Mouse (Mus musculus): Measurements from ENCODE around the gene March11. TPM values are rescaled to one million over a fixed set of nuclear protein-coding genes. Genes with fewer than 3 reads are reported as not detected.

March11 gene
- total and polyA plus RNA-seq, 3 experiments = not detected

DNA sequence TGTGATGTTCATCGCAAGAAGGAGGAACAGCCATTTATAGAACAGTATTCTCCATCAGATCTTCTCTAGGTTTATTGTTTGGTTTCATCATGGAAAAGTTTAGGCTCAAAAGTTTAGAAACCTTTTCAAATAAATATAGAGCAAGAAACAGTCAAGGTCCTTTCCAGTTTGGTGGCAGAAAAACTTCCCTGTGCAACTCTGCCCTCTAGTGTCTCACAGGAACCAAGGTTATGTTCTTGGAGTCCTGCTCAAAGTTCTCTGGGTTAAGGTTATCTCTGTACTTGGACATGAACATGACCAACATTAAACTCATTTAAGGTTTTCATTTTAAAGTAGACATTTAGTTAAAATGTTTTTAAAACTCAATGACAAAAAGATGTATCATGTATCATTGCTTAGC, 18.3 kb downstream of the March11 start:
- no peak overlapping the region for H3K4me3 ChIP-seq (ENCODE audit: control insufficient read depth in 1 of 2, insufficient read depth in 1 of 2, low read depth in 2 of 2, low read length in 2 of 2)
- no peaks in the 10 kb centered on the region for H3K36me3 ChIP-seq (ENCODE audit: control insufficient read depth in 1 of 2, insufficient read depth in 2 of 2, low read length in 2 of 2)
- no peak overlapping the region for H3K27ac ChIP-seq (ENCODE audit: control insufficient read depth, low read depth, low read length)
- TF ChIP-seq RAD21 (IDR thresholded peaks at IDR 0.05; ENCODE audit: low read depth, low read length) (peak; percentile 64), POLR2A (IDR thresholded peaks at IDR 0.05; ENCODE audit: control insufficient read depth in 1 of 2, insufficient read depth in 1 of 2, low read depth in 1 of 2, low read length in 2 of 2, poor library complexity in 1 of 2) (no peak), SMC3 (IDR thresholded peaks at IDR 0.05; ENCODE audit: low read depth, low read length) (peak; percentile 63), ZC3H11A (IDR thresholded peaks at IDR 0.05; ENCODE audit: low read depth, low read length) (peak; percentile 38; the same call in 1 of the 2 replicates), CTCF (IDR thresholded peaks at IDR 0.05 in 2 of 3, conservative IDR thresholded peaks at IDR 0.05 in 1 of 3; ENCODE audit: control insufficient read depth in 1 of 3, insufficient read depth in 1 of 3, low read depth in 2 of 3, low read length in 3 of 3, poor library complexity in 1 of 3, severe bottlenecking in 1 of 3) (peak in 2 of 3 experiments; percentile 22 to 56; a peak in 3 of 6 replicates)
- no peaks in the 10 kb centered on the region for H3K79me2 ChIP-seq (ENCODE audit: control insufficient read depth, insufficient read depth, low read length, poor library complexity)
- no peaks in the 10 kb centered on the region for H3K9me3 ChIP-seq (replicated peaks; ENCODE audit: insufficient read depth, low read length)
- no peaks in the 10 kb centered on the region for H3K27me3 ChIP-seq (ENCODE audit: control insufficient read depth in 1 of 2, insufficient read depth in 2 of 2, low read length in 2 of 2)
- DNase-seq (ENCODE audit: low read depth, low spot score) = peak; percentile 29
- H3K9ac ChIP-seq (ENCODE audit: control insufficient read depth, low read depth, low read length, poor library complexity, severe bottlenecking) = no peak overlapping the region
- no peaks in the 10 kb centered on the region for H3K4me1 ChIP-seq (ENCODE audit: control insufficient read depth in 1 of 2, insufficient read depth in 2 of 2, low read length in 2 of 2)

DNA sequence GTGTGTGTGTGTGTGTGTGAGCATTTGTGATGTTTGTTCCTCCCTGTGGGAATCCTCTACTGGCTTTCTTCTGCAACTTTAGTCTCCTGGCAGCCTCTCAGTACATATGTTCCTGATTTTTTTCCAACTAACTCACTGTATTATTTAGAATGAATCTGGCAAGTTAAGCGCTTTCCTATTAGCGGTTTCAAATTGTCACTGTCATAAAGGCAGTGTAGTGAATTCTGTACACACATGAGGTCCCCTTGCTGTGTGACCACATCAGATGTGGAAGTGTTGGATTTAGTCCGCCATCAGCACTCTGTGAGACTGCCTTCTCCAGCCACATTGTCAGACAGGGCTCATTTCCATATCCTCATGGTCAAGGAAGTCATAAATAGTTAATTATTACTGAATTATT, 26.9 kb downstream of the March11 start:
- no peak for TF ChIP-seq NELFE (IDR thresholded peaks at IDR 0.05; ENCODE audit: low read depth, low read length)
- no peaks in the 10 kb centered on the region for H3K27me3 ChIP-seq (ENCODE audit: control insufficient read depth in 1 of 2, insufficient read depth in 2 of 2, low read length in 2 of 2)
- no peak overlapping the region for H3K27ac ChIP-seq (ENCODE audit: control insufficient read depth, low read depth, low read length)
- H3K4me3 ChIP-seq (ENCODE audit: control insufficient read depth in 1 of 2, insufficient read depth in 1 of 2, low read depth in 2 of 2, low read length in 2 of 2) = no peak overlapping the region
- no peaks in the 10 kb centered on the region for H3K9me3 ChIP-seq (replicated peaks; ENCODE audit: insufficient read depth, low read length)
- no peaks in the 10 kb centered on the region for H3K79me2 ChIP-seq (ENCODE audit: control insufficient read depth, insufficient read depth, low read length, poor library complexity)
- DNase-seq (ENCODE audit: low read depth, low spot score) = no peak
- no peaks in the 10 kb centered on the region for H3K4me1 ChIP-seq (ENCODE audit: control insufficient read depth in 1 of 2, insufficient read depth in 2 of 2, low read length in 2 of 2)
- no peak overlapping the region for H3K9ac ChIP-seq (ENCODE audit: control insufficient read depth, low read depth, low read length, poor library complexity, severe bottlenecking)
- no peaks in the 10 kb centered on the region for H3K36me3 ChIP-seq (ENCODE audit: control insufficient read depth in 1 of 2, insufficient read depth in 2 of 2, low read length in 2 of 2)

DNA sequence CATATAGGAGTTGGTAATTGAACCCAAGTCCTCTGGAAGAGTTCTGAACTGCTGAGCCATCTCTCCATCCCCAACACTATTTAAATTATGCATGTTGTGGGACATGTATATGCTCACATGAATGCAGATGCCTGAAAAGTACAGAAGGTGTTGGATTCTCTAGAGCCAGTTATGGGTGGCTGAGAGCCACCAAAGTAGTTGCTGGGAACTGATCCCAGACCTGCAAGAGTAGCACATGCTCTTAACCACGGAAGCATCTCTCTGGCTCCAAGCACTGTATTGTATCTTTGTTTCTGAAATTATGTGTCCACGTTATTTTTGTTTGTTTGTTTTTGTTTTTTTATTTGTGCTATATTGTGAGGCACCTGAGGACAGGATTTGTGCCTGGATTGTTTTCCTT, 28.9 kb downstream of the March11 start:
- Histone ChIP-seq H3K9ac (ENCODE audit: control insufficient read depth, low read depth, low read length, poor library complexity, severe bottlenecking) (no peak overlapping the region), H3K79me2 (ENCODE audit: control insufficient read depth, insufficient read depth, low read length, poor library complexity) (no peaks in the 10 kb centered on the region), H3K36me3 (ENCODE audit: control insufficient read depth in 1 of 2, insufficient read depth in 2 of 2, low read length in 2 of 2) (no peaks in the 10 kb centered on the region), H3K4me3 (ENCODE audit: control insufficient read depth in 1 of 2, insufficient read depth in 1 of 2, low read depth in 2 of 2, low read length in 2 of 2) (no peak overlapping the region), H3K4me1 (ENCODE audit: control insufficient read depth in 1 of 2, insufficient read depth in 2 of 2, low read length in 2 of 2) (no peaks in the 10 kb centered on the region), H3K27me3 (ENCODE audit: control insufficient read depth in 1 of 2, insufficient read depth in 2 of 2, low read length in 2 of 2) (no peaks in the 10 kb centered on the region), H3K9me3 (replicated peaks; ENCODE audit: insufficient read depth, low read length) (no peaks in the 10 kb centered on the region), H3K27ac (ENCODE audit: control insufficient read depth, low read depth, low read length) (no peak overlapping the region)
- DNase-seq (ENCODE audit: low read depth, low spot score) = no peak
- TF ChIP-seq MXI1 (IDR thresholded peaks at IDR 0.05; ENCODE audit: low read depth, low read length) (no peak), MEF2A (IDR thresholded peaks at IDR 0.05; ENCODE audit: extremely low read depth, insufficient replicate concordance, low read depth, low read length, poor library complexity, severe bottlenecking) (no peak), MYB (IDR thresholded peaks at IDR 0.05; ENCODE audit: low read depth, low read length) (no peak), SMC3 (IDR thresholded peaks at IDR 0.05; ENCODE audit: low read depth, low read length) (no peak), TBP (IDR thresholded peaks at IDR 0.05; ENCODE audit: low read depth, low read length) (no peak), POLR2AphosphoS2 (IDR thresholded peaks at IDR 0.05; ENCODE audit: low read length) (no peak), SIN3A (IDR thresholded peaks at IDR 0.05; ENCODE audit: low read length) (no peak), TAL1 (IDR thresholded peaks at IDR 0.05; ENCODE audit: low read length) (no peak), NELFE (IDR thresholded peaks at IDR 0.05; ENCODE audit: low read depth, low read length) (no peak), EP300 (IDR thresholded peaks at IDR 0.05; ENCODE audit: low read depth in 1 of 2, low read length in 2 of 2) (no peak), GABPA (IDR thresholded peaks at IDR 0.05; ENCODE audit: low read depth, low read length) (no peak), NRF1 (IDR thresholded peaks at IDR 0.05; ENCODE audit: insufficient read depth, low read depth, low read length, poor library complexity, severe bottlenecking) (no peak), UBTF (IDR thresholded peaks at IDR 0.05; ENCODE audit: borderline replicate concordance, insufficient read depth, low read depth, low read length) (no peak)
